Mouse (Mus musculus) urinary bladder, postnatal 4 days (tissue): Measurements from ENCODE around the gene Sh3pxd2b.

Experiments
- DNase-seq, 2 experiments: peaks; one replicate each; pipeline ENCODE4 v3.0.0; 2021 to 2022; ENCODE audit warnings: low spot score in 2 of 2

Sh3pxd2b gene

GRCm38 (mm10) chr11:32340476-32341473 is 6.8 kb upstream of the Sh3pxd2b start:
- no peak for DNase-seq

DNA sequence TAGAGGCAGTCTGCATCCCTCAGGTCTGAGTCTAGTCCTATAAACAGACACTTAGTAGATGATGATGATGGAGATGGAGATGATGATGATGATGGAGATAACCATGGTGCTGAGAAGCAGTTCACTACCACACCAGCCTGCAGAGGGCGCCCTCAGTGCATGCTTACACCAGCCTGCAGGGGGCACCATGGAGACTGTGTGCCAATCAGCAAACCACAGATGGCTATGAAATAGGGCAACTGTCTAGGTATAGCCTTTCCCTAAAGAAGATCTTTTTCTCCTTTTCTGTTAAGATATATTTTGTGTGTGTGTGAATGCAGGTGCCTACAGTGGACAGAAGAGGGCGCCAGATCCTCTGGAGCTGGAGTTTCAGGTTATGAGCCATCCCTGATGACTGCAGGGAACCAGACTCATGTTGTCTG is 4.8 kb upstream of the Sh3pxd2b start:
- DNase-seq = no peak

DNA sequence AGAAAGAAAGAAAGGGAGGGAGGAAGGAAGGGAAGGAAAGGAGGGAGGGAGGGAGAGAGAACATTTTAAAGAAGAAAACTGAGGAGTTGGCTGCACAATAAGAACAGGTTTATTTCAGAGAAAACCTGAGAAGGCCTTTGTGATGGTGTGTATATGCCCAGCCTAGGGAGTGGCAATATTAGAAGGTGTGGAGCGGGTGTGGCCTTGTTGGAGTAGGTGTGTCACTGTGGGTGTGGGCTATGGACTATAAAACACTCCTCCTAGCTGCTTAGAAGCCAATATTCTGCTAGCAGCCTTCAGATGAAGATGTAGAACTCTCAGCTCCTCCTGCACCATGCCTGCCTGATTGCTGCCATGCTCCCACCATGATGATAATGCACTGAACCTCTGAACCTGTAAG is 4.3 kb upstream of the Sh3pxd2b start:
- DNase-seq = no peak

DNA sequence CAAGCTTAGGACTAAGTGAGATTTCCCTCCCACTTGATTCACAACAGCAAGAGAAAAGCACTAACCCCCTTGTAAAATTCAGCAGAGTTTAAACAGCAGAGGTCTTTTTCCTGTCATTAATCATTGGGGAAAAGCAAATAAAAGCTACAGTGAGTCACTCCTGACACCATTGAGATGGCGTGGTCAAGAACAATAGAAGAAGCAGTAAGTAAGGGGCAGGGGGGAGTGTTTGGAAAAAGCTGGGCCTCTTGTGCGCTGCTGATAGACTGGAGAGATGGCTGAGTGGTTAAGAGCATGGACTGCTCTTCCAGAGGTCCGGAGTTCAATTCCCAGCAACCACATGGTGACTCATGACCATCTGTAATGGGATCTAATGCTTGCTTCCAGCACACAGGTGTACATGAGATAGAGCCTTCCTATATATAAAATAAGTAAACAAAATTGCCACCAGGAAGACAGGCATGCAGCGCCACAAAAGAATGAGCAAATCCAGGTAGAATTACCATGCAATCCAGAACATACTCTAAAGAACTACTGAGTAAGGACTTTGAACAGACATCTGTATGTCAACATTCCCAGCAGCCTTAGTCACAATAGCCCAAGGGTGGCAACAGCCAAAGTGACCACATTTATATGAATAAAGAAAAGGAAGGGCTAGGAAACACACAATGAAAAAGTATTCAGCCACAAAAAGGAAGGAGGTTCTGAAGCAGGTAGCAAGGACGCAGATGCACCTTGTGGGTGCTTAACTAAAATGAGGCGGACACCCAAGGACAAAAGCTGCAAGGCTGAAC is 1.9 kb upstream of the Sh3pxd2b start:
- DNase-seq = no peak

DNA sequence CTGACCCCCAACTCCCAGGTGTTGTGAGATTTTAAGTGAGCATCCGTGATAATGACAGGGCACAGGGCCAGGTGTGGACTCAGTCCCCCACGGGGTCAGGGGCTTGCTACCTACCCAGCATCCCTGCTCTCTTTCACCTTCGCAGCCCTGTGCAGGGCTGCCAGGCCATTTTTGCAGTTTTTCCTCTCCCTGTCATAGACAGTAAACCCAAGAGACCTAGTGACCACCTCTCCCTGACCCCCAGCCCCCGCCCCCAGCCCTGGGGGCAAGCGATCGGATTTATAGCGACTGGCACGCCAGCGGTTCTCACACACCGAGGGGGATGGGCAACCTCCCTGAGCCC is 385 bp upstream of the Sh3pxd2b start:
- DNase-seq = no peak

- DNase-seq = no peak
Observed at GRCm38 (mm10) chr11:32348433-32349283, 1.0 kb downstream of the Sh3pxd2b start.

GRCm38 (mm10) chr11:32349284-32349953 is 1.8 kb downstream of the Sh3pxd2b start:
- DNase-seq = no peak

DNA sequence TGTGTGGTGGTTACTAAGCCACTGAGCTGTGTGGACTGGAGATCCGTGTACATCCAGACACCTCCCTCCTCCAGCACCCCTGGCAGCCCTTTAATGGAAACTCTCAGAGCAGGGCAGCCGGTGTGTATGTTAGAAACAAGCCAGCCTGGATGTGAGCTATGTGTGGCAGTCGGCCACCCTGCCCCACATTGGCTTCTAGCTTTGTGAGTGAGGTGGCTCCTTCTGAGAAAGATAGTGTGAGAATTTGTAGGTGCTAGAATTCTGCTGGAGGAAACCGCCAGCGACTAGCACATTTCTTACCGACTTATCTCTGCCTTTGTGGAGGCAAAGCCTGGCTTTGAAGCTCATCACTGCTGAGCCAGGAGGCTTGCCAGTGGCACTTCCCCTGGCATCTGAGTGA is 5.3 kb downstream of the Sh3pxd2b start:
- DNase-seq = no peak

DNA sequence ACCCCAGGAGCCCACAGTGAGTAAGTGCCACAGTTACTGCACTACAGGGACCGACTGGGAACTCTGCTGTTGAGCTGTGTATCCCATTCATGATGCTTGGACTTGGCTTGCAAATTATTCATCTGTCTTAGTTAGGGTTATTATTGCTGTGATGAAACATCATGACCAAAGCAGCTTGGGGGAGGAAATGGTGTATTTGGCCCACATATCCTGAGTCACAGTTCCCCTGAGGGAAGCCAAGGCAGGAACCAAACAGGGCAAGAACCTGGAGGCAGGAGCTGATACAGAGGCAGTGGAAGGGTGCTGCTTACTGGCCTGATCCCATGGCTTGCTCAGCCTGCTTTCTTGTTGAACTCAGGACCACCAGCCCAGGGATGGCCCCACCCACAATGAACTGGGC is 7.8 kb downstream of the Sh3pxd2b start:
- DNase-seq = no peak

GRCm38 (mm10) chr11:32357686-32358085 is 10.1 kb downstream of the Sh3pxd2b start:
- DNase-seq = peak; percentile 64 to 79

DNA sequence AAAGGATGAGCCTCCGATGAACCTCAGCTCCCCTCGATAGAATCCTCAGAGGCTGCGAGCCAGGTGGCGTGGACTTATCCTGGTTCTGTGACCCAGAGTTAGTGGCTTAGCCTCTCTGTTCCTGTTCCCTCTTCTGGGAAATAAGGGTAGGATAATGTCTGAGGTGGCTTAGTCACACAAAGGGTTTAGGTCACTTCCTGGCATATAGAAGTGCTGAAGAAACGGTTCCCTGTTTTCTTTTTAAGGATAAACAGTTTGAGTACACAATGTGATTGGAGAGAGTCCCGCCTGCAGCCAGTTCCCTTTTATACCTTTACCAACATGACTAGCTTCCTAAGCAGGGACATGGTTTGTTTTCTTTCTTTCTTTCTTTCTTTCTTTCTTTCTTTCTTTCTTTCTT is 10.8 kb downstream of the Sh3pxd2b start:
- no peak for DNase-seq

GRCm38 (mm10) chr11:32359566-32359965 is 11.9 kb downstream of the Sh3pxd2b start:
- no peak for DNase-seq

- no peak for DNase-seq
Observed at GRCm38 (mm10) chr11:32361774-32362173, 14.2 kb downstream of the Sh3pxd2b start.

DNA sequence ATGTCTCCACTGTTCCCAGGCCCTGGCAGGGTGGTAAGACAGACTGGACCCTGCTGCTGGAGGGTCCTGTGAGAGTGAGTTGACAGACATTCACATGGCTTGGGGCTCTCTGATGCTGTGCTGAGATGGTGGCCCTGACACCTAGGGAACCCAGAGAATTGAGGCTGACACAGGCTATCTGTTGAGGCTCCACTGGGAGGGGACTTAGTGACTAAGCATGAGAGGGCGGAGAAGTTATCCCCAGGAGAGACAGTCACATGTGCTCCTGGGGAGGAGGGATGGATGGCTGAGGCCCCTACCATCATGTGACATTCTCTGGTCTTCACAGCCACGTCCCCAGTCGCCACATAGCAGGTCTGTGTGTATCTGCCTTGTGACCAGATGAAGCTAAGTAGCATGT is 15.6 kb downstream of the Sh3pxd2b start:
- DNase-seq = no peak

GRCm38 (mm10) chr11:32363610-32364220 is 16.1 kb downstream of the Sh3pxd2b start:
- DNase-seq = no peak

DNA sequence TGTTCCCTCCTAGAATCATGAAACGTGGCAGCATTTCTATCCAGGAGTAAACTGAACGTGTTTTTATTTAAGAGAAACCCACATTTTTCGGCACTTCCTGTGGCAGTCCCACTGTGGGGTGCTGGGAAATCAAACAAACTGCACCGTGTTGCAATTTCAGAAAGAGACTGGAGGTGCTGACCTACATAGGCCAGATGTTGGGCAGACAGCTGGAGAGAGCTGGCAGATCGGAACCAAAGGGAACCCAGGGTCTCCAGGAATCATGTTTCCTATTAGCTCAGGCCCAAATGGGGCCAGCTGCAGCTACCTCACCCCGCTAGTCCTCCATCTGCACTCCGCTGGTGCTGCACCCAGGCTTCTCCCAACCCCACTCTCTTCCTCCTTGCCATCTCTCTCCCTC is 16.8 kb downstream of the Sh3pxd2b start:
- DNase-seq = no peak

GRCm38 (mm10) chr11:32365498-32365897 is 17.9 kb downstream of the Sh3pxd2b start:
- no peak for DNase-seq

DNA sequence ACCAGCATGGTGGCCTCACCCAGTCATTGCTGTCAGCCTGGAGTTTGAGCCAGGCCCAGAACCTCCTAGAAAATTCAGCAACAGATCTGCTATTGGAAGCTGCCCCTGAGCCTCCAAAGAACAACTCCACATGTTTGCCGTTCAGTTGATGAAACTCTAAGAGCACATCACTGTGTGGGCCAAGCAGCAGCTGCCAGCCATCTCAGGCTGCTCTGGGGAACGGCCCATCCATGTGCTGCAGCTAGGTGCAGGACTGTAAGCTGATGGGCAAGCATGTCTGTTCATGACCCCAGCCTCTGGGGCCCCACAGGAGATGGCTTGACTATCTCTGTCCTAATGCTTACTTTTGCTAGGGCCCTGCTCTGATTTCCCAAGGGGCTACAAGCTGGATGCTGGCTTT is 19.4 kb downstream of the Sh3pxd2b start:
- DNase-seq = no peak

DNA sequence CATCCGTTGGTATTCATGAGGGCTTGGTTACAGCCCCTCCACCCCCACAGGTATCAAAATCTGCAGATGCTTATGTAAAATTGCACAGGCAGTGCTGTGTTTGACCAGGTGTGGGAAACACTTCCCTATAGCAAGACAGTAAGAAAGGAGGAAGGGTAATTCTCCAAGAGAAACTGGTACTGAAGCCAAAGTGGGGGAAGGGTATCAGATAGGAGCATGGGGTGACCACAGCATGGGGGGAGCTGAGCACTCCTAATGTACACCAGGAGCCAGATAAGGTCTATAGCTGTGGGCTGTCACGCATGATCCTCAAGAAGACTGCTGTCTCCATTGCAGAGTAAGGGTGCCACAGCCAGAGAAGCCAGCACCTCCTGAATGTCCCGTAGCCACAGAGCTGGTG is 21.4 kb downstream of the Sh3pxd2b start:
- DNase-seq = no peak

GRCm38 (mm10) chr11:32370881-32371280 is 23.3 kb downstream of the Sh3pxd2b start:
- no peak for DNase-seq
